In genomic region chr9:32791699-32792098, GRCm38 (mm10) we compare ENCODE assay signal across 12 mouse cellular contexts.
DNase-seq lines count a peak whose midpoint lies in the region; ATAC-seq lines count a peak whose summit lies in the region.
"Had no signal": no experiment of that assay in that cellular context is flagged by ENCODE, and none has a peak within 500 bp of the region (broad histone marks: within the 10 kb centered on the region; RNA-seq: fewer than 3 reads in every experiment).

No protein-coding gene starts in this region.

- H3K9me3 ChIP-seq in heart, embryonic 12.5 days (replicated peaks), result no peaks in the 10 kb centered on the region
- H3K9me3 ChIP-seq in heart, embryonic 10.5 days, result no peaks in the 10 kb centered on the region
- no peaks in the 10 kb centered on the region for H3K9me3 ChIP-seq in forebrain, embryonic 13.5 days (replicated peaks)

- no peak overlapping the region for H3K4me3 ChIP-seq in heart, embryonic 12.5 days
- no peak overlapping the region; the same call in 1 of the 2 replicates for H3K4me3 ChIP-seq in heart, embryonic 10.5 days
- no peak overlapping the region for H3K4me3 ChIP-seq in forebrain, embryonic 13.5 days

- H3K4me1 ChIP-seq in heart, embryonic 12.5 days (replicated peaks), result peaks cover 29% of the 10 kb centered on the region
- H3K4me1 ChIP-seq in heart, embryonic 10.5 days, result peaks cover 38% of the 10 kb centered on the region
- H3K4me1 ChIP-seq in forebrain, embryonic 13.5 days, result no peaks in the 10 kb centered on the region

- no peak for ATAC-seq in heart, embryonic 12.5 days (ENCODE audit: insufficient number of reproducible peaks, low FRiP score)
- no peak for ATAC-seq in forebrain, embryonic 13.5 days
- ATAC-seq: Patski had no signal

- no peaks in the 10 kb centered on the region for H3K36me3 ChIP-seq in heart, embryonic 12.5 days
- H3K36me3 ChIP-seq in heart, embryonic 10.5 days, result no peaks in the 10 kb centered on the region
- no peaks in the 10 kb centered on the region for H3K36me3 ChIP-seq in forebrain, embryonic 13.5 days (ENCODE audit: poor library complexity, severe bottlenecking)

- H3K9ac ChIP-seq in heart, embryonic 12.5 days, result no peak overlapping the region
- no peak overlapping the region for H3K9ac ChIP-seq in forebrain, embryonic 13.5 days

- no peak overlapping the region for H3K27ac ChIP-seq in heart, embryonic 12.5 days (ENCODE audit: poor library complexity, severe bottlenecking)
- 0 out of 2 replicates have a peak overlapping the region, but pooled peaks have one; percentile 10 for H3K27ac ChIP-seq in heart, embryonic 10.5 days
- no peak overlapping the region for H3K27ac ChIP-seq in forebrain, embryonic 13.5 days

- no peak overlapping the region for H3K4me2 ChIP-seq in heart, embryonic 12.5 days
- no peak overlapping the region for H3K4me2 ChIP-seq in forebrain, embryonic 13.5 days

- WGBS in heart, embryonic 12.5 days, result 56% methylated on average over 6 of the region's 6 CpGs
- WGBS in heart, embryonic 10.5 days, result 54% methylated on average over 6 of the region's 6 CpGs
- 84% methylated on average over 6 of the region's 6 CpGs for WGBS in forebrain, embryonic 13.5 days

- peak; percentile 26 to 57 for DNase-seq in heart, adult 18-20 months
- peak; percentile 20 for DNase-seq in urinary bladder, postnatal 14 days (ENCODE audit: low spot score)
- no peak for DNase-seq in urinary bladder, postnatal 25 days (ENCODE audit: low spot score)
- DNase-seq in heart, embryonic 10.5 days (ENCODE audit: low spot score), result no peak
- DNase-seq in yolk sac, embryonic 10.5 days (ENCODE audit: low spot score), result peak; percentile 16
- DNase-seq in Muller cell, postnatal 12 days (ENCODE audit: inconsistent ontology term), result no peak
- DNase-seq: B cell, adult 2 months; kidney, adult 11 months; lung, adult 2 months had no signal

- no peaks in the 10 kb centered on the region for H3K27me3 ChIP-seq in heart, embryonic 12.5 days (replicated peaks)
- no peaks in the 10 kb centered on the region for H3K27me3 ChIP-seq in heart, embryonic 10.5 days (ENCODE audit: insufficient read depth, poor library complexity, severe bottlenecking)
- H3K27me3 ChIP-seq in forebrain, embryonic 13.5 days, result no peaks in the 10 kb centered on the region
- H3K27me3 ChIP-seq: Patski had no signal

Comparison
In these comparisons a context has a peak if more than half of its experiments do, and no peak if none do; other contexts are left out.
1. DNase-seq: peak in heart, adult 18-20 months (2 of 2), urinary bladder, postnatal 14 days (single experiment) and yolk sac, embryonic 10.5 days (single experiment); none in urinary bladder, postnatal 25 days (single experiment), heart, embryonic 10.5 days (single experiment) and Muller cell, postnatal 12 days (single experiment).